Mouse (Mus musculus): ENCODE data around the gene Extl2.

Gene Extl2

GRCm38 (mm10) chr3:116006978-116007940 lies at the start of gene Extl2, which contains the start of gene Slc30a7:
Gene Extl2, plus strand, starts transcription at chr3:116007462.
Gene Slc30a7, minus strand, starts transcription at chr3:116007406.
- DNase-seq = peak; percentile 89

- no peak for DNase-seq
Measured at GRCm38 (mm10) chr3:115961311-115962027, 45.8 kb upstream of the Extl2 start.

- DNase-seq = no peak
Measured at GRCm38 (mm10) chr3:115962028-115962415, 45.2 kb upstream of the Extl2 start.

GRCm38 (mm10) chr3:115963597-115963996 lies 43.7 kb upstream of the Extl2 start:
- DNase-seq = no peak

GRCm38 (mm10) chr3:115964071-115964470 lies 43.2 kb upstream of the Extl2 start:
- no peak for DNase-seq

- DNase-seq = no peak
Measured at GRCm38 (mm10) chr3:115968745-115969530, 38.3 kb upstream of the Extl2 start.

GRCm38 (mm10) chr3:115971045-115971785 lies 36.0 kb upstream of the Extl2 start:
- DNase-seq = no peak

- no peak for DNase-seq
Measured at GRCm38 (mm10) chr3:115971891-115972646, 35.2 kb upstream of the Extl2 start.

GRCm38 (mm10) chr3:115974228-115974627 lies 33.0 kb upstream of the Extl2 start:
- DNase-seq = no peak

- no peak for DNase-seq
Measured at GRCm38 (mm10) chr3:115974995-115975394, 32.3 kb upstream of the Extl2 start.

GRCm38 (mm10) chr3:115979000-115979399 lies 28.3 kb upstream of the Extl2 start:
- no peak for DNase-seq

- no peak for DNase-seq
Measured at GRCm38 (mm10) chr3:115983217-115983616, 24.0 kb upstream of the Extl2 start.

GRCm38 (mm10) chr3:115984653-115985052 lies 22.6 kb upstream of the Extl2 start:
- DNase-seq = no peak

- DNase-seq = peak; percentile 43
Measured at GRCm38 (mm10) chr3:115985183-115985892, 21.9 kb upstream of the Extl2 start.

GRCm38 (mm10) chr3:115992103-115992502 lies 15.2 kb upstream of the Extl2 start:
- peak; percentile 36 for DNase-seq

- DNase-seq = no peak
Measured at GRCm38 (mm10) chr3:115992588-115992987, 14.7 kb upstream of the Extl2 start.

- DNase-seq = peak; percentile 29
Measured at GRCm38 (mm10) chr3:115993025-115993424, 14.2 kb upstream of the Extl2 start.

GRCm38 (mm10) chr3:115996929-115997328 lies 10.3 kb upstream of the Extl2 start:
- no peak for DNase-seq

- DNase-seq = peak; percentile 30
Measured at GRCm38 (mm10) chr3:116006284-116006977, 831 bp upstream of the Extl2 start.

- DNase-seq = peak; percentile 84
Measured at GRCm38 (mm10) chr3:116007941-116008440, 729 bp downstream of the Extl2 start.
